Mouse (Mus musculus): Measurements from ENCODE around the gene Glyr1.

Glyr1 gene

GRCm38 (mm10) chr16:5012036-5013005, 37.3 kb downstream of the Glyr1 start:
- DNase-seq (ENCODE audit: extremely low read depth, low read depth): peak; percentile 77

DNA sequence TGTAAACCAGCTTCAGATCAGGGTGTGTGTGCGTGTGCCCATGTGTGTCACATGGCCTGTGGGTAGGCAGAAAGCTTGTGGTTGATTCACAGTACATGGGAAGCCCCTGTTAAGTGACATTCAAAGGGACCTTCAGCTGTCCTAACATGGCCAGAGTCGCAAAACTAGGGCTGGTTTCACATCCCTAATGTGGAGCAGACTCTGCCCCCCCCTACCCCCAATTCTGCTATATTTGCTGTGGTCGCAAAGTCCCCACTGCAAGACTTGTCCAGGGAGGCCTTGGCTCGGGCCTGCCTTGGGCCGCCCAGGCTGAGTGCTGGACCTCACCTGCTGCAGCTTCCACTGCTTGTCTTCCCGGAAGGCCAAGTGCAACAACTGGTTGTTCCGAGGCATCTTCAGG, 38.4 kb downstream of the Glyr1 start:
- DNase-seq (ENCODE audit: extremely low read depth, low read depth): no peak

- DNase-seq (ENCODE audit: extremely low read depth, low read depth): no peak
Measured at GRCm38 (mm10) chr16:5010371-5010935, 39.2 kb downstream of the Glyr1 start.

- DNase-seq (ENCODE audit: extremely low read depth, low read depth): no peak
Measured at GRCm38 (mm10) chr16:5008076-5008475, 41.6 kb downstream of the Glyr1 start.

- DNase-seq (ENCODE audit: extremely low read depth, low read depth): no peak
Measured at GRCm38 (mm10) chr16:5007492-5007891, 42.2 kb downstream of the Glyr1 start.

GRCm38 (mm10) chr16:5007067-5007466, 42.6 kb downstream of the Glyr1 start, which contains the start of gene Smim22:
Gene Smim22 (plus strand): TSS chr16:5007288.
- DNase-seq (ENCODE audit: extremely low read depth, low read depth): no peak

DNA sequence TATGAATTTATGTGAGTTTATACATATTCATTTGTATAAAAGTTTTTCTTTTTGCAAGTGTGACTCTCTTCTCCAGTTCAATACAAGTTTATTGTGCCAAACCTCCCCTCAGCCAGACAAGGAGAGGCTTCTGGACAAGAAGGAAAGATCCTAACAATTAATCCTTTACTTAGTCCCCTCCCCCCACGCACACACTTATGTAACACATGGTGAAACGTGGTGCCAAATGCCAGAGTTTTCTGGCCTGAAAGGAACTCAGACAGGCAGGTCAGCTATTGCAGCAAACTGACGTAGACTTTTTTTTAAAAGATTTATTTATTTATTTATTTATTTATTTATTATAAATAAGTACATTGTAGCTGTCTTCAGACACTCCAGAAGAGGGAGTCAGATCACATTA, 49.1 kb downstream of the Glyr1 start:
- no peak for DNase-seq (ENCODE audit: extremely low read depth, low read depth)

DNA sequence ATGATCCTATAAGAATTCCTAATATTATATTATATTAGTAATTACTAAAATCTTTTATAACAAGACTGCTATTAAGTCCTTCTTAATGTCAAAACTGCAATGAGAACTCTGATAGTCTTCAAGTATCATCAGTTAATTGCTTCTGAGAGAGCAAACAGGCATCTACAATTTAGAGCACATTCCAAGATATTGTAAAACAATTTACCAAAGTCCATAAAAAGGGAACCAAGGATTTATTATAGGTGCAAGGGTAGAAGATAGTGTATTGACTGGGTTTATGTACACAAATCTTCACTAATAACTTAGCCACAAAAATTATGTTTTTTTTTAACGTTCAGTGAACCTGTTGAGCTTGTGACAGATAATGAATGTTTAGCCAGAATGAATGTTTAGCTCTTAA, 50.7 kb downstream of the Glyr1 start:
- DNase-seq (ENCODE audit: extremely low read depth, low read depth): no peak

GRCm38 (mm10) chr16:4997553-4997952, 52.1 kb downstream of the Glyr1 start, which contains the start of gene Sept12:
Gene Sept12 (minus strand): TSS chr16:4997852.
- DNase-seq (ENCODE audit: extremely low read depth, low read depth): no peak

GRCm38 (mm10) chr16:4993276-4993675, 56.4 kb downstream of the Glyr1 start:
- no peak for DNase-seq (ENCODE audit: extremely low read depth, low read depth)

- no peak for DNase-seq (ENCODE audit: extremely low read depth, low read depth)
Measured at GRCm38 (mm10) chr16:4984717-4985116, 64.9 kb downstream of the Glyr1 start.

DNA sequence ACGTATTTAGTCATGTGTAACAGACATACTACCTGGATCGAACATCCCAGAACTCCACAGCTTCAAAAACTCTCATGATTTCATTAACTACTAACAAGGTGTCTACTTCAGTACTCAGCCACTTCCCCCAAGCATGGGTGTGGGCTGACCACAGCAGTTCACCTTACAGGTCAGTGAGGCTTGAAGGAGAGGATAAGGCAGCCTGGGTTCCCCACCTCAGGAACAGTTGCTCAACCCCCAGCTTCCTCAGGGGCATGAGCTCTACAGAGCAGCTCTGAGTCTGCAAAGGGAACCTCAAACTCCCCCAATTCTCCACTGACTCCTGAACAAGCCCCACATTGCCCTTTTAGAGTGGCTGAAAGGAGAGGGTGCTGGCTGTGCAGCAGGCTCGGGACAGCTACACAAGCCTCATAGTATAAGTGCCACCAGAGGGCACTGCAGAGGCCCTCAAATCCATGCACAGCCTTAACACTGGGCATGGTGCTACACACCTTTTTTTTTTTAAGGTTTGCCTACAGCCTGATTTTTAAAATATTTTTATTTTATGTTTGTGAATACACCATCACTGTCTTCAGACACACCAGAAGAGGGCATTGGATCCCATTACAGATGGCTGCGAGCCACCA, 69.8 kb downstream of the Glyr1 start:
- DNase-seq (ENCODE audit: extremely low read depth, low read depth): peak; percentile 17

- DNase-seq (ENCODE audit: extremely low read depth, low read depth): no peak
Measured at GRCm38 (mm10) chr16:4978275-4979051, 71.2 kb downstream of the Glyr1 start.

- no peak for DNase-seq (ENCODE audit: extremely low read depth, low read depth)
Measured at GRCm38 (mm10) chr16:4976180-4976579, 73.5 kb downstream of the Glyr1 start.

DNA sequence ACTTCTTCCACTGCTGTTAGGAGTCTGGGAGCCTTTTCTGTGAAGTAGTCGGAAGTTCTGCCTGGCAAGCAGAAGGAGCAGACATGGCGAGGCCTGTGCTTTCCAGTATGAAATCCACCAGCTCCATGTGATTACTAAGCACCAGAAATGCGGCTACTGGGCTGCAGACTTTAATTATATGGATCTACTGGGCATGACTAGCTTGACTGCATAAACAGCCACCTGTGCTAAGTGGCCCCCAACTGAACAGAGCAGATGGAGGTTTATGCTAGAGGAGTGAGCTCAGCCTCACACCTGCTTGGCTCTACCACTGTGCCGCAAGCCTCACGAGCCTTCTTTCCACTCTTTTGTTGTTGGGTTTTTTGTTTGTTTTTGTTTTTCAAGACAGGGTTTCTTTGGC, 75.1 kb downstream of the Glyr1 start:
- no peak for DNase-seq (ENCODE audit: extremely low read depth, low read depth)

- no peak for DNase-seq (ENCODE audit: extremely low read depth, low read depth)
Measured at GRCm38 (mm10) chr16:4971626-4972025, 78.0 kb downstream of the Glyr1 start.

DNA sequence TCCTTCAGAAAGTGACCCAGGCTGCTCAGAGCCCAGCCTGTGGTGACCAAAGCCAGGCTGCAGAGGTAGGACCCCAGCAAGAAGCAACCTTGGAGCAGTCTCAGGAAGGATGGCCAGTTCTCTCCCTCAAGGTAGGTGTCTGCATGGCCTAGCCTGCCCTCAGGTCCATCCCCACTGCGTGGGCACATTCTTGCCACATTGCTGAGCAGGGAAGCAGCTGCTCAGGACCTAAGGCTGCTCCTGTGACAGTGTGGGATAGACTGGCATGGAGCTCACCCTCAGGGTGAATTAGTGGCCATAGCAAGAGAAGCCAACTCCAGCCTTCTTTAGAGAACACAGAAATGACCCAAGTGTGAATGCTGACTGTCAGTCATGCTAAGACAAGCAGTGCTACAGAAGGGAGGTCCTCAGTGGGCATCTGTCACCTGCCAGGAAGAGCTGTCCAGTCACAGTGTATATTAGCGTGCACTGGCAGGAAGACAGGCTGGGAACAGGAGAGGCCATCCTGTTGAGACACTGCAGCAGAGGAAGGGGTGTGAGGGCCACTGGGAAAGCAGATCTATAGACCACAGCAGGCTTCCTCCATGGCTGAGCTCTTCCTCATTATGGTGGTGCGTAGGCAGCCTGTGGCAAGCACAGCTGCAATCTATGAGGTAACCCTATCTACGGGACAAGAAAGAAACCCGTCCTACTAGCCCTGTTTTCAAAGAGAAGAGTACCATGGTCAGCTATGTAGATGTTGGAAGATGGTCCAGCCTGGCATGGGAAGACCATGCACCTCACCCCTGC, 80.4 kb downstream of the Glyr1 start:
- DNase-seq (ENCODE audit: extremely low read depth, low read depth): peak; percentile 4

DNA sequence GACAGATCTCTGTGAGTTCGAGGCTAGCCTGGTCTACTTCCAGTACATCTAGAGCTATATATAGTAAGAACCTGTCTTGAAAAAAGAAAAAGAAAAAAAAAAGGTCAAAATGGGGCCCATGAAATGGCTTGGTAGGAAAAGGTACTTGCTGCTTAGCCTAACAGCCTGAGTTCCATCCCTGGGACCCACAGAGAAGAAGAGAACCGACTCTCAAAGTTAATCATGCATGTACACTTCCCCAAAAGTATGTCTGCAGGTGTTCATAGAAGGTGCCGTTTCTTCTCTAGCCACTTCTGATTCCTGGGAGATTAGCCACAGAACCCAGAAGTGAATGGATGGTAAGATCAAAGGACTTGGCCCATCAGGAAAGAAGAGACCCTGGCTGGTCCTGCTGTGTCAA, 81.2 kb downstream of the Glyr1 start:
- DNase-seq (ENCODE audit: extremely low read depth, low read depth): no peak

GRCm38 (mm10) chr16:4965392-4966129, 84.1 kb downstream of the Glyr1 start:
- DNase-seq (ENCODE audit: extremely low read depth, low read depth): no peak

Measured in MEL-GATA-1-ER (cell line).